10 mouse cellular contexts compared by ENCODE assay signal in the genomic region with DNA sequence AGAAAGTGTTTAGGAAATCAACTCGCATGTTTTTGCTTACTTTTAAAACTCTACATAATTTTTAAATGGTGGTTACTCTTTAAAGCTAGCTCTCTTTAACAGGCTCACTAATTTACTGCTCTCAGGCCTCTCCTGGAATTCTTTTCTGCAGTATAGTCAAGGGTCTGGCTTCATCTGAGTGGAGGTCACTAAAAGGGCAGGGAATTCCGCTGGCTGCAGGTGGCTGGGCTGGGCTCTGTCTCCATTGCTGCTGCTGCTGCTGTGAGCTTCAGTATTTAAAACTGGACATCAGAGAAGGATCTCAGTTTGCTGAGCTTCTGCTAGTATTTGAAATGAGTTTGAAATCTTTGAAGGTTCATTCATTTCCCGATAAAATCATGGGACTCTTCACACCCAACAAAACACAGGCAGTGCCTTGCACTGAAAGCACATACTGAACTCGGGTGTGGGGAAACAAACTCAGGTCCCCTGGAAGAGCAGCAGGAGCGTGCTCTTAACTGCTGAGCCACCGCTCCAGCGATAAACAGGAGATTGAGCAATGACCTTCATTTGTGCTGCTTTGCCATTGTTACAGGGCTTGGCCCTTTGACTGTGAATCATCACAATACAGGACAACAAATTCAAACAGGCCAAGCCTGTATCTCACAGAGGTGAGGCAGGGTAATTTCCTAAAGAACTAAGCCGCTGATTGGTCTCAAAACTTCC.
DNase-seq lines count a peak whose midpoint lies in the region; ATAC-seq and TF ChIP-seq lines count a peak whose summit lies in the region.
"Had no signal": no experiment of that assay in that cellular context is flagged by ENCODE, and none has a peak within 500 bp of the region (broad histone marks: within the 10 kb centered on the region; RNA-seq: fewer than 3 reads in every experiment).

No protein-coding gene starts in this region.

- H3K36me3 ChIP-seq in intestine, embryonic 16.5 days (ENCODE audit: control insufficient read depth, insufficient read depth, low read length): no peaks in the 10 kb centered on the region

- DNase-seq in gastrocnemius, adult 2 months: peak; percentile 30
- DNase-seq in gastrocnemius, adult 8-10 months (ENCODE audit: low spot score in 2 of 2): no peak
- DNase-seq in urinary bladder, postnatal 14 days (ENCODE audit: low spot score): peak; percentile 25
- no peak for DNase-seq in urinary bladder, adult 2 months (ENCODE audit: low spot score)
- DNase-seq in spleen, postnatal 36 days (ENCODE audit: low spot score in 2 of 2): no peak
- DNase-seq in spleen, postnatal 4 days (ENCODE audit: low spot score in 2 of 2): no peak
- DNase-seq: thymus, postnatal 4 days had no signal

- H3K9ac ChIP-seq in intestine, embryonic 16.5 days (ENCODE audit: low read depth, low read length): no peak overlapping the region

- no peak overlapping the region for H3K4me3 ChIP-seq in gastrocnemius, adult 2 months
- no peak overlapping the region for H3K4me3 ChIP-seq in intestine, embryonic 16.5 days (ENCODE audit: low read length)
- H3K4me3 ChIP-seq: left cerebral cortex, adult 2 months had no signal

- H3K4me2 ChIP-seq in intestine, embryonic 16.5 days (ENCODE audit: low read depth, low read length): no peak overlapping the region

- no peak for TF ChIP-seq CTCF in gastrocnemius, adult 2 months (IDR thresholded peaks at IDR 0.05)

- WGBS in intestine, embryonic 16.5 days: 28% methylated on average over 8 of the region's 8 CpGs

- H3K27ac ChIP-seq in gastrocnemius, adult 2 months: peak overlapping the region; percentile 73
- H3K27ac ChIP-seq in intestine, embryonic 16.5 days (ENCODE audit: low read length): no peak overlapping the region
- H3K27ac ChIP-seq: left cerebral cortex, adult 2 months had no signal

- no peaks in the 10 kb centered on the region for H3K27me3 ChIP-seq in intestine, embryonic 16.5 days (replicated peaks; ENCODE audit: control insufficient read depth, insufficient read depth, low read length)

- H3K4me1 ChIP-seq in intestine, embryonic 16.5 days (ENCODE audit: control insufficient read depth, insufficient read depth, low read length): peaks cover 4% of the 10 kb centered on the region; the same call in 1 of the 2 replicates

- peak; percentile 63; the same call in 1 of the 2 replicates for ATAC-seq in intestine, embryonic 16.5 days
- no peak for ATAC-seq in megakaryocyte-erythroid progenitor cell, adult 5-6 weeks (replicated peaks; ENCODE audit: low FRiP score, low TSS enrichment, poor library complexity, severe bottlenecking)

- H3K9me3 ChIP-seq in intestine, embryonic 16.5 days (ENCODE audit: control insufficient read depth, low read length): no peaks in the 10 kb centered on the region

- intact Hi-C loops in gastrocnemius, adult 2 months (cut with DNase I): no loop called here

Comparison
In these comparisons a context has a peak if more than half of its experiments do, and no peak if none do; other contexts are left out.
1. DNase-seq: peak in gastrocnemius, adult 2 months (single experiment) and urinary bladder, postnatal 14 days (single experiment); none in gastrocnemius, adult 8-10 months (0 of 2), urinary bladder, adult 2 months (single experiment), spleen, postnatal 36 days (0 of 2) and spleen, postnatal 4 days (0 of 2).